Mouse (Mus musculus) lung, postnatal 4 days (tissue): ENCODE data around the gene Ftsj1.
A peak's percentile ranks its signal among the peaks of the same experiment; 100 is the strongest.

ENCODE experiments used
- DNase-seq, 2 experiments: peaks; one replicate each; pipeline ENCODE4 v3.0.0; 2021

Gene Ftsj1

GRCm38 (mm10) chrX:8218114-8218513, 34.1 kb downstream of the Ftsj1 start:
- DNase-seq: no peak

GRCm38 (mm10) chrX:8217383-8217782, 34.8 kb downstream of the Ftsj1 start:
- DNase-seq: no peak

GRCm38 (mm10) chrX:8211490-8212207, 40.6 kb downstream of the Ftsj1 start:
- no peak for DNase-seq

GRCm38 (mm10) chrX:8209720-8210119, 42.5 kb downstream of the Ftsj1 start:
- DNase-seq: no peak

- no peak for DNase-seq
Measured at GRCm38 (mm10) chrX:8207224-8207623, 45.0 kb downstream of the Ftsj1 start.

- no peak for DNase-seq
Measured at GRCm38 (mm10) chrX:8206694-8207197, 45.5 kb downstream of the Ftsj1 start.

GRCm38 (mm10) chrX:8206015-8206693, 46.1 kb downstream of the Ftsj1 start, which contains the start of gene Porcn:
Porcn (minus strand) TSS chrX:8206525.
- peak; percentile 83 to 89 for DNase-seq

- no peak for DNase-seq
Measured at GRCm38 (mm10) chrX:8205551-8205950, 46.7 kb downstream of the Ftsj1 start.

GRCm38 (mm10) chrX:8205088-8205487, 47.1 kb downstream of the Ftsj1 start:
- DNase-seq: no peak

- DNase-seq: no peak
Measured at GRCm38 (mm10) chrX:8204076-8204475, 48.1 kb downstream of the Ftsj1 start.

GRCm38 (mm10) chrX:8203105-8203504, 49.1 kb downstream of the Ftsj1 start:
- DNase-seq: no peak

- no peak for DNase-seq
Measured at GRCm38 (mm10) chrX:8193419-8193723, 58.8 kb downstream of the Ftsj1 start, which contains the start of gene Ebp. Ebp (minus strand) TSS chrX:8193512.

- DNase-seq: peak; percentile 83 to 86
Measured at GRCm38 (mm10) chrX:8192640-8193418, 59.4 kb downstream of the Ftsj1 start.

- DNase-seq: no peak
Measured at GRCm38 (mm10) chrX:8192126-8192639, 60.0 kb downstream of the Ftsj1 start.
